Mouse (Mus musculus): ENCODE results near the gene Wscd2.

DNA sequence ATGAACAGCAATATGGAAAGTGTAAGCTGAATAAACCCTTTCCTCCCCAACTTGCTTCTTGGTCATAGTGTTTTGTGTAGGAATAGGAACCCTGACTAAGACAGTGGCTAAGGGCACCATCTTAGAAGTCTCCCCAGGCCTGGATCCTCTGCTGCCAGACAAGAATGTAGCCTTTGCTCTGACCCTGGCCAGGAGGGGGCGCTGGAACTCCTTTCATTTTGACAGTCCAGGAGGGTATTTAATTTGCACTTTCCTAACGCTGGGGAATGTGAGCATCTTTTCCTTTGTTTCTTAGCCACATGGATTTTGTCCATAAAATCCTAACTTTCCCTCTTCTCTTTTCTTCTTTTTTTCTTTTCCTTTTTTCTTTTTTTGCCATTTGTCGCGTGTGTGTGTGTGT is 18.7 kb upstream of the Wscd2 start:
- TF ChIP-seq CEBPB (IDR thresholded peaks at IDR 0.05; ENCODE audit: insufficient read depth, poor library complexity, severe bottlenecking) (no peak), MYOG (IDR thresholded peaks at IDR 0.05; ENCODE audit: control insufficient read depth in 1 of 3, insufficient read depth in 1 of 3, insufficient read length in 2 of 3, low read depth in 2 of 3) (no peak), MYOD1 (IDR thresholded peaks at IDR 0.05; ENCODE audit: control insufficient read depth in 1 of 3, insufficient read length in 2 of 3, low read depth in 2 of 3) (no peak), POLR2A (IDR thresholded peaks at IDR 0.05; ENCODE audit: insufficient read length, low read depth) (no peak), E2F4 (IDR thresholded peaks at IDR 0.05; ENCODE audit: insufficient read depth) (no peak), SRF (IDR thresholded peaks at IDR 0.05; ENCODE audit: control insufficient read depth, insufficient read length, low read depth) (no peak), MAX (IDR thresholded peaks at IDR 0.05; ENCODE audit: low read depth) (no peak), TCF12 (IDR thresholded peaks at IDR 0.05; ENCODE audit: insufficient read depth, poor library complexity, severe bottlenecking) (no peak)
